Mouse (Mus musculus) CH12.LX (cell line): ENCODE data around the gene Apba1.

Experiments
- CHD1 ChIP-seq: IDR thresholded peaks from 2 replicates; pipeline ENCODE4 v1.6.1; 2012; ENCODE audit warnings: low read depth, low read length, improper control_type of control experiment, inconsistent platforms
- CHD2 ChIP-seq: IDR thresholded peaks from 2 replicates; pipeline ENCODE4 v1.6.1; 2011; ENCODE audit warnings: low read length, improper control_type of control experiment
- CTCF ChIP-seq, 2 experiments: IDR thresholded peaks in 1 of 2; conservative IDR thresholded peaks in 1 of 2; 2 replicates each; pipeline ENCODE4 v1.5.1; 2011 to 2012; ENCODE audit warnings: low read depth in 2 of 2, low read length in 2 of 2, improper control_type of control experiment in 1 of 2, inconsistent platforms in 1 of 2, mild to moderate bottlenecking in 1 of 2, moderate library complexity in 1 of 2
- ELF1 ChIP-seq: IDR thresholded peaks from 2 replicates; pipeline ENCODE4 v1.6.1; 2014; ENCODE audit warnings: low read depth, mild to moderate bottlenecking, inconsistent platforms, low read length, improper control_type of control experiment
- POLR2A ChIP-seq: IDR thresholded peaks from 2 replicates; pipeline ENCODE4 v1.6.1; 2011; ENCODE audit warnings: low read depth, mild to moderate bottlenecking, improper control_type of control experiment, low read length
- UBTF ChIP-seq: IDR thresholded peaks from 2 replicates; pipeline ENCODE4 v1.6.1; 2012; ENCODE audit warnings: low read depth, mild to moderate bottlenecking, inconsistent platforms, low read length, improper control_type of control experiment, moderate library complexity
- ZC3H11A ChIP-seq: IDR thresholded peaks from 2 replicates; pipeline ENCODE4 v1.6.1; 2012; ENCODE audit warnings: low read depth, mild to moderate bottlenecking, inconsistent platforms, low read length, improper control_type of control experiment

- TF ChIP-seq CTCF (conservative IDR thresholded peaks at IDR 0.05 in 1 of 2, IDR thresholded peaks at IDR 0.05 in 1 of 2; ENCODE audit: low read depth in 2 of 2, low read length in 2 of 2): no peak
- TF ChIP-seq ZC3H11A: no peak
- no peak for TF ChIP-seq UBTF
- TF ChIP-seq ELF1: no peak
- TF ChIP-seq POLR2A: no peak
- no peak for TF ChIP-seq CHD1
- TF ChIP-seq CHD2: no peak
Measured at GRCm38 (mm10) chr19:23924057-23924456, 165.4 kb downstream of the Apba1 start.
